Mouse (Mus musculus): Measurements from ENCODE around the gene Msh5.

Gene Msh5

DNA sequence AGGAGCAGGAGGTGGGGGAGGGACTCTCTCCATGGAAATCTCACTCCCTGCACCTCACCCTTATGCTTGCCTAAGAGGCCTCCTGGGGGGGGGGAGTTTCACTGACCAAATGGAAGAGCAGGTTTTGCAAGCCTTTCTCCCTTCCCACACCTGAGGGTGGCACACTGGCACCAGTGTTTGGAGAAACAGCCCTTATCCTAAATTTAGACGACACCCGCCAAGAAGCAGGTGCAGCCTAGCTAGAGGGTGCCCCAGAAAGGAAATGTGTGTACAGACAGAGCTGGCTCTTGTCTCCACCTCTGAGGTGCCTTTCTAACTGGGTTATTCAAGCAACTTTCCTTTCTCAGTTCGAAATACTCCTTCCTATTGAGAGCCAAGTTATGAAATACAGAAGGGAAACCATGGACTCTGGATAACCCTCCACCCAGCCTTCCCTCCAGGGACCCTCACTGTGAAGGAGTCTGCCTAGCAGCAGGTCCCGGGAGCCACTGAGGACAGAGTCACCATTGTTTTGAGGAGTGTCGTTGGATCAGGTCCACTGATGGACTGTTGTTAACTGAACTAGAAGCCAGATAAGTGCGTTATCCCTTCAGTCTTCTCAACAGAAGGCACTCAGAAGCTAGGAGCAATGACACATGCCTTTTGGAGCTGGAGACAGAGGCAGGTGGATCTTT lies 24.1 kb upstream of the Msh5 start:
- DNase-seq (ENCODE audit: low spot score in 2 of 2): no peak

- DNase-seq (ENCODE audit: low spot score in 2 of 2): no peak
These were observed 21.8 kb upstream of the Msh5 start for GRCm38 (mm10) chr17:35068213-35068914.

DNA sequence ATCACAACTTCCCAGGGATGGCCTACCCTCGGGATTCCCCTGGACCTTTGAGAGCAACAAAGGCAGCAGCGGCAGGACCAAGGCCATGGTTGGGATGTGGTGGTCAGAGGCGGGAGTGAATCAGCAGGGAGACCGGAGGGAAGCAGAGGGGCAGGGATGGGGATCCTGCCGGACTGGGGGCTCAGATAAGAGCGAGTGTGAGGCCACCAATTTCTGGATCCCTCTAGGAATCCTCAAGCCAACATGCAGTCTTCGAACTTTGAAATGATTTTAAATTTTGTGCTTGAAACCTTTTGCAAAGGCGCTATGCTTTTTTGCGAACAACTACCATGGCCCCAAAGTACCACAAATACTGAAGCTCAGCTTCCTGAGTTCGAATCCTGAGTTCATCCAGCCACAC lies 19.5 kb upstream of the Msh5 start, which contains the start of gene Mpig6b:
TSS of gene Mpig6b (minus strand) at position 101 of the 400 bp plus-strand sequence.
- DNase-seq (ENCODE audit: low spot score in 2 of 2): no peak

DNA sequence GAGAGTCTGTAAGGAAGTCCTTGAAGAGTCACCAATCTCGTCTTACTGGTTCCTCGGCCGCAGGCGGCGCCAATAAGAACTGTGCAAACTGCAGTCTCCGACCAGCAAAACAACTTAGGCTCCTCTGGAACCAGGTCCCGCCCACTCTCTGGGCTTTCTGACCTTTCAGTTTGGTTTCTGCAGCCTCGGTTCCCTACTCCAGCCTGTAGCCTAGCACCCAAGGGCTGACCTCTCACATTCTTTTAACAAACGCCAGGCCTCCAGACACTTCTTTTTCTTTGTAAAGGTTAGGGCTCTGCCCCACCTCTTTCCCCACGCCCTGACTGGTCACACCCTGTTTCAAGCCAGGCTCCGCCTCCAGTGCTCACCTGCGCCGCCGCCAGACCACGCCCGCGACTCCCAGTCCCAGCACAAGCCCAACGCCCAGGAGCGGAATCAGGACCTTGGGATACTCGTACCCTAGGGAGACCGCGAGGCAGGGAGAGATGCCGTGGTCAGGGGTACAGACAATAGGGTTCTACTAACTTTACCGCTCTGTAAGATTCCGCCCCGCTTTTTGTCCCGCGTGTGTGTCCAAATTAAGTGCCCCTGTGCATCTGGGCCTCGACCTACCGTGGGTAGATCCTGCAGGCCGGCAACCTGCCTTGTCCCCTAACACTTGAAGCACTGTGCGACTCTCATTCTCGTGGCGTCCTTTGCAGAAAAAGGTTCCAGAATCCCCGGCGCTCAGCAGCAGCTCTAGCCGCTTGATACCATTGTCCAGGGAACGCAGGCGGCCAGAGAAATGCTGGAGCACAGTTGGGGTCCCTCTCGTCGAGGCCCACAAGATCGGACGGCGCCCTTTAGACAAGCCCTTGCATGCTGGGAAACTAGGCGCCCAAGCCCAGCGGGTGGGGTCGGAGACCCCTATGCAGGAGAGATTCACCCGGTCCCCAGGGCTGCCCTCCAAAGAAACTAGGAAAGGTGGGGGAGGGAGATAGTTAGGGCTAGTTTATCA lies 18.7 kb upstream of the Msh5 start, which contains the start of gene Ly6g6c:
TSS of gene Ly6g6c (plus strand) at position 438 of the 997 bp plus-strand sequence.
- no peak for DNase-seq (ENCODE audit: low spot score in 2 of 2)

GRCm38 (mm10) chr17:35064378-35064877 lies 17.9 kb upstream of the Msh5 start:
- DNase-seq (ENCODE audit: low spot score in 2 of 2): no peak

DNA sequence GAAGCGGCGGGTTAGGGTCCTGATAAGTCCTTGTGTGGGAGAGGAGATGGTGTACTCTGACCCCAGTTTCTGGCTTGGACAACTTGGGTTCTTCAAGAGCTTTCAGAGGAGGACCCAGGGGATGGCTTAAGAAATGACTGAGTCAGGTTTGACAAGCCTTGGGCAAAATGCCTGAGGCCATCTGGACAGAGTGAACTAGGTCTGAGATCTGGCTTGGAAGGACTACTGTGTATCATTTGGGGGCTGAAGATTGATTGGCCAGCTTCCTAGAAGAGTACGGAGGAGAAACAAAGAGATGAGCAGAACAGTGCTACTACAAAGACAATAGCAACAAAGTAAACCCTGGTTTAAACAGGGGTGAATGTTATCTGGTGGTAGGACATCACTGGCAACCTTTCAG lies 16.9 kb upstream of the Msh5 start:
- DNase-seq (ENCODE audit: low spot score in 2 of 2): no peak

DNA sequence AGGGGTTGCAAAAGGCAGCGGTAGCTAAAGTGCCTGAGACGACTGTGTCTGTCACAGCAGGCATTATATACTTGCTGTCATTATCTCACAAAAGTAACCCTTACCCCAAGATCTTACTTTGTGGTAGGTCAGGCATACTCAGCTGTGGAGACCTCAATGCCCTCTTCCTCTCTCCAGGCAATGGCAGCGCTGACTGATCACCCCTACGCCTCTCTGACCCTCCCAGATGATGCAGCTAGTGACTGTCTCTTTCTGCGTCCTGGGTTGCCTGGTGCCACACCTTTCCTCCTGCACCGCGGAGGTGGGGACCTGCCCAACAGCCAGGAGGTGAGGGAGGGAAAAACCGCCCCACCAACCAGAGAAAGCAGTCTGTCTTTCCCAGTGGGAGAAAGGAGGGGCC lies 14.8 kb upstream of the Msh5 start:
- no peak for DNase-seq (ENCODE audit: low spot score in 2 of 2)

- no peak for DNase-seq (ENCODE audit: low spot score in 2 of 2)
These were observed 14.3 kb upstream of the Msh5 start for GRCm38 (mm10) chr17:35060737-35061297.

- no peak for DNase-seq (ENCODE audit: low spot score in 2 of 2)
These were observed 13.5 kb upstream of the Msh5 start for GRCm38 (mm10) chr17:35060071-35060470.

DNA sequence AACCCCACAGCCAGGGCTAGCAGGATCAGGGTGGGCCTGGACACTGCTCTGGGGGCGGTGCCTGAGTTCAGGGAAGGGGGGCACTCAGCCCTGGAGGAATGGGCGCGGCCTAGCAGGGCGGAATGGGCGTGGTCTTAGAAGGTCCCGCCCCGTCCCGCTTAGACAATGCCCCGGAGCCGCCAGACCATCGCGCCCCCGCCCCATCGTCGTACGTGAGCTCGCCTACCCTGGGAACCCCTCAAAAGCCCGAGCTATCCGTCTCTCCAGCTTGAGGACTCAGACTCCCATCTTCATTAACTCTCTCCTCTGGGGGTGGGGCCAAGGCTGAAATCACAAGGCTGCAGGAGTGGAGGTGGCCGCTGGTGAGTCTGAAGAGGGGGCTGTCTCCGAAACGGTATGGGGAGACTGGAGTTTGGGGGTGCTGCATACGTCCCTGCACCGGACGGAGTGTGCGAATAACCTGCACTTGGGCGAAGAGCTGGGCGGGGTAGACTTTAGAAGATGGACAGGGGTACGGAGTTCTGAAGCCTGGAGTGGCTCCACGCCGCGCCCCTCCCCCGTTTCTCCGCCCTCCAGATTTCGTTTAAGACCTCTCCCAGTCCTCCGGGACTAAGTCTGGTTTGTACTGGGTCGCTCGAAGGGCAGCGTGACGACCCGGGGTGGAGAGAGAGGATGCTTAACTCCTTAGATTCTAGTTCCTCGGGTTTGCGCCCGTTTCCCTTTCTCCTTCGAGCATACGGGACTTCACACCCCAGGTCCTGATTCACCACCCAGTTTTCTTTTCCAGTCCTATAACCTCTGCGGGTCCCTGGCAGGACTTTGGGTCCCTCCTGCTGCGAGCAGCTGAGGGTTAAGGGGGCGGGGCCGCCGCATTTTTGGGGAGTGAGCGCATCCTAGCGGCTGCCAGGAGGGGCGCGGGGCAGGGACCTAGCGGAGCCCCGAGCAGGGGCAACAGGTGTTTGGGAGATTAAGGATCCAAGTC lies 12.7 kb upstream of the Msh5 start, which contains the start of gene Ddah2:
TSS of gene Ddah2 (plus strand) at position 125 of the 982 bp plus-strand sequence.
- DNase-seq (ENCODE audit: low spot score in 2 of 2): peak; percentile 67 to 69

- no peak for DNase-seq (ENCODE audit: low spot score in 2 of 2)
These were observed 11.8 kb upstream of the Msh5 start for GRCm38 (mm10) chr17:35058316-35058715.

DNA sequence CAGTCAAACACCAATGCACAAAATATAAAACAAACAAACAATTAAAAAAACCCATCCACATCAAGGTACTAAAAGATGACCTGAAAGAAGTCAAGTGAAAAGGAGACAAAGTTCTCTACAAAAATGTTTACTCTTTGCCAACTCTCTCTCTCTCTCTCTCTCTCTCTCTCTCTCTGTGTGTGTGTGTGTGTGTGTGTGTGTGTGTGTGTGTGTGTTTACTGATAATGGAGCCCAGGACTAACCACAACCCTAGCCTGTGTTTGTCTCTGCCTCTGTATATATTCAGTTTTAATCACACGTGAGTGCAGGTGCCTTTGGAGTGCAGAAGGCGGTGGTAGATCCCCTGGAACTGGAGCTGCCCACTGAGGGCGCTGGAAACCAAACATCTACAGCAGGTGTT lies 10.5 kb upstream of the Msh5 start:
- no peak for DNase-seq (ENCODE audit: low spot score in 2 of 2)

DNA sequence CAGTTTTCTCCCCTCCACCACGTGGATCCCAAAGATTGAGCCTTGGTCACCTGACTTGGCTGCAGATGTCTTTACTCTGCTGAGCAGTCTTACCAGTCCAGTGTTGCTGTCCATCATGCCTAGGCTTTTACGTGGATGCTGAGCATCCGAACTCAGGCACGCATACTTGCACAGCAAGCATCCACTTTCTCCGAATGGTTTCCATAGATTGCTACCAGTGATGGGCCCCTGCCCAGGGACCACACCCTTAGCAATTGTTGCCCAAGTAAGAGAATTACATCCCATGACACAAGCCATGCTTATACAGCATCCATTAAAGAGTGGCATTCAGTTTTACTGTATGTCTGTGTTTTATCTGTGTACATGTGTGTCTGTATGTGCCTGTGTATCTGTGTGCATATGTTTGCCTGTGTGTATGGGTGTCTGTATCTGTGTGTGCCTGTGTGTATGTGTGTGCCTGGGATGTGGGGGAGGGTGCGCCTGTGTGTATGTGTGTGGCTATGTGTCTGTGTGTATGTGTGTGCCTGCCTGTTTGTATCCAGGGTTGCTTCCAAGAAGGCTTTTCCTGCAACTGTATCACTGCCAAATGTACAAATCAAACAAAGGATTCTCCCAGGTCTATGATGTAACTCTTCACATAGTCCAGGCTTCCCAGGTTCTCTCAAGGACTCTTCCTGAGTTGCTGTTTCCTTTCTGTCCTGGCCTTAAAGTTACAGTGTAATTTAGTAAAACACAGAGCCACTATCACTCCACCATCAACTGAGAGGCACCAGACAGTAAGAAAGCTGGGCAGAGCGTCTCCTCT lies 9.3 kb upstream of the Msh5 start:
- no peak for DNase-seq (ENCODE audit: low spot score in 2 of 2)

- no peak for DNase-seq (ENCODE audit: low spot score in 2 of 2)
These were observed 5.8 kb upstream of the Msh5 start for GRCm38 (mm10) chr17:35052271-35052798.

GRCm38 (mm10) chr17:35051156-35052086 lies 4.9 kb upstream of the Msh5 start:
- no peak for DNase-seq (ENCODE audit: low spot score in 2 of 2)

DNA sequence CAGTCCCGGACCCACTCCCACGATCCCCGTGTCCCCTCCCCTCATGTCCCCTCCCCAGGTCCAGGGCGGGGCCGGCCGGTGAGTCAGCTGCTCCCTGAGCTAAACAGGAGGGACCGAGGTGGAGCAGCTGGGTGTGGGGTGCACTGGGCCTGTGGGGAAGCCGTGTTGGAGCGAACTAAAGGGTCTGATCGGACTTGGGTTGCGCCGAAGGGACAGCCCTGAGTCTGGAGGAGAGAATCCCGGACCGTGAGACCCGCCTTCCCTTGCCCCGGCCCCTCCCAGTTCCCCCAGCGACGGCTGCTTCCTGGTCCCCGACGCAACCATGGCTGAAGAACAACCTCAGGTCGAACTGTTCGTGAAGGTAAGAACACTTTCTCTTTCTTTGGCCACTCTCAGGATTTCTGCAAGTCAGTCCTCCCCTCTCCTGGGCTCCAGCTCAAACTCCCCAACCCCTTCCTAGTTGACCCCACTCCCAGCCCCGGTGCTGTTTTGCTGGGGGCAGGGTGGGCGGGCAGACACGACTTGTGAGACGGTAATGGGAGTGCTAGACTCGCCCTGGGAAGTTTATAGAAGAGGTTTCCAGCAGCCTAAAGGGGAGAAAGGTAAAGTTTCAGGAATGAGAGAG lies 3.7 kb upstream of the Msh5 start:
- peak in 1 of 2 experiments; percentile 17 for DNase-seq (ENCODE audit: low spot score in 2 of 2)

DNA sequence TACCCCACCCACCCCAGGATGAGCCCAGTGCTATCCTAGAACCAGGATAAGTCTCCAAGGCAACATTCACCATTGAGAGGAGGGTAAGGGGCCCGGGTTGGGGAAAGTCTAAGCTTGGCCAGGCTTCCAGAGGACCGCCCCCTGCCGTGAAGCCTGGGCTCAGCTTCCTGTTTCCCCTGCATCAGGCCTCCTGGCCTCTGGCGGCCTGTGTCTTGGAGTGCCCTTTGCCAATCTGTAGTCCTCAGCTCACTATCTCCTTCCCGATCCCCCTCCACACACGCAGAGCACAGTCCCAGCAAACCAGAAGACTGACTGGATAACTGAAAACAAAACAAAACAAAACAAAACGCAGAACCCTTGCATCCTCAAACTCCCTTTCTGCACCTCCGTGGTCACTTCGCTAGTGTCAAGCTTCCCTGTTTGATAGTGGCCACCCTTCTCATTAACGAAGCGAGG lies 3.0 kb upstream of the Msh5 start, which contains the start of gene Clic1:
TSS of gene Clic1 (plus strand) at position 406 of the 456 bp plus-strand sequence.
- no peak for DNase-seq (ENCODE audit: low spot score in 2 of 2)

Measured in frontal cortex, postnatal 36 days (tissue).